Mouse (Mus musculus) lung, postnatal 14 days (tissue): ENCODE measurements around the gene Tbcc.

ENCODE experiments used
- DNase-seq: peaks from one replicate; pipeline ENCODE4 v3.0.0; 2021

The Tbcc gene

GRCm38 (mm10) chr17:46912331-46912730, 21.8 kb downstream of the Tbcc start:
- no peak for DNase-seq

- DNase-seq = no peak
Observed at GRCm38 (mm10) chr17:46915129-46915528, 24.6 kb downstream of the Tbcc start.

DNA sequence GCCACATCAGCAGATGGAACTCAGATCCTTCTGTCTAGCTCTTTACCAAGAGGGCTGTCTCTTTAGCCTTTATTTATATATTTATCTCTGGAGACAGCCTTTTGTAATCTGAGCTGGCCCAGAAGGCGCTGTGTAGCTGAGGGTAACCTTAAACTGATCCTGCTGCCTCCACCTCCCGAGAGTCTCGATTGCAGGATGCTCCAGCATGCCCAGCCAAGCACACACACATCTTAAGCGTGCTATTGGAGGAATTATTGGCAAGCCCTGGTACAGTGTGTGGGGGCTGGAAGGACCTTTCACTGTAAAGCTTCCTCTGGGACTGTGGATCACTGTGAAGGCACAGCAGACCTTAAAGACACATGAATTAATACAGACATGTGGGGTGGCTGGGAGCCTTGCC, 28.5 kb downstream of the Tbcc start:
- DNase-seq = no peak

- no peak for DNase-seq
Observed at GRCm38 (mm10) chr17:46920855-46921254, 30.4 kb downstream of the Tbcc start.

DNA sequence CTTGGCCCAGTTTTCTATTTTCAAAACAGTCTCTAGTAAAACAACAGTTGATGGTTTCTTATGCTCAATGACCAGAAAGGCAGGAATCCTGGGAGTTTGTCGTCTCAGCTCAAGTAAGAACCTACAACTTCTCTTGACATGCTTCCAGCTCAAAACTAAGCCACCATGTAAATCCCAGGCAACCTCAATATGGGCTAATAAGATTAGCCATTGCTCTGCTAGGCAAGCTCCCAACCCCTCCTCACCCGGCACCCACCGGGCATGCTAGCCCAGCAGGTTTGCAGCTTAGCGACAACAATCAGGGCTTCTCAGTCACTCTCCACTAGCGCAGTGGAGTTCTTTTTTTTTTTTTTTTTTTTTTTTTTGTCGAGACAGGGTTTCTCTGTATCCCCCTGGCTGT, 35.7 kb downstream of the Tbcc start:
- DNase-seq = no peak

GRCm38 (mm10) chr17:46926941-46927340, 36.5 kb downstream of the Tbcc start:
- DNase-seq = no peak

- DNase-seq = no peak
Observed at GRCm38 (mm10) chr17:46927781-46928180, 37.3 kb downstream of the Tbcc start.

DNA sequence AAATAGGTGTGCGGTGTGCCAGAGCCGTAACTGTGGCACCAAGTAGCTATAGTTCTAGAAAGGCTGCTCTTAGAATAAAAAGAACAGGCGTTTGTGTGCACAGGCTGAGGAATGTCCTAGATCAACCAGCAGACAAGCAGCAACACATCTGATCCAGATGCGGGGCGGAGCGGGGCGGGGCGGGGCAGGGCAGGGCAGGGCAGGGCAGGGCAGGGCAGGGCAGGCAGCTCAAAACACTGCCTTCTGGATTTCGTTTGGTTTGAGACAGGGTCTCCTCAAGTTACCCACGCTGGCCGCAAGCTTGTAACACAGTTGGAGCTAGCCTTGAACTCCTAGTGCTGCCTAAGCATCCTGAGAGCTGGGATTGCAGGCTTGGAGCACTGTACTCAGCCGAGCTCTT, 38.8 kb downstream of the Tbcc start:
- DNase-seq = no peak

GRCm38 (mm10) chr17:46929897-46930296, 39.4 kb downstream of the Tbcc start:
- DNase-seq = no peak

DNA sequence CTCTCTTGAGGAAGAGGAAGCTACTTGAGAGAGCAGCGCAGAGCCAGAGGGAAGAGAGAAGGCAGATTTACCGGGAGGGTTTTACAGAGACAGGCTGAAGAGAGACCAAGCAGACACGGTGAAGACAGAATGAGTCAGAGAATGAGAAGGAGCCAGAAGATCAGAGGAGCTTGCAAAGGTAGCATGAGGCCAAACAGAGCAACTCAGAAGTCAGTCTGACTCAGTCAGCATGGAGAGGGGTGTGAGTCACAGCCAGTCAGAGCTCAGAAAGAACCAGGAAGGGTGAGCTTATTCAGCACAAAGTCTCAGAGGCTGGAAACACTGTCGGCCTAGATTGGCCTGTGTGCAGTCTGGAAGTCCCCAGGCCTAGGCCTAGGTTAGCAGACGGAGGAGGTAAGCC, 42.5 kb downstream of the Tbcc start:
- DNase-seq = no peak

- peak; percentile 61 for DNase-seq
Observed at GRCm38 (mm10) chr17:46933557-46934348, 43.3 kb downstream of the Tbcc start.

DNA sequence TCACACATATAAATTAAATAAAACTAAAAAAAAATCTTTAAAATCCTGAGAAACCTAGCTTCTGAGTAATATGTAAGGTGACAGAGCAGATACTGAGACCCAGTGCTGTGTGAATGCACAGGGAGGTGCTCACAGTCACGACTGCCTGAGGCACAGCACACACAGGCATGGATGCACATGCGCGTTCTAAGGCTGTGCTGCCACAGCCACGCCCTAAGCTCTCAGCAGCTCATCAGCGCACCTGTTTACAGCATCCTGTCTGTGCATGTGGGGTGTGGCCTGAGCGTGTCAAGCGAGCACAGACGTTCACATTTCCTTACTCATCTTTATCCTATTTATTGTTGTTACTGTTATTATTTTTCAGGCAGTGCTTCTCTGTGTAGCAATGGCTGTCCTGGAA, 50.0 kb downstream of the Tbcc start:
- no peak for DNase-seq
